Mouse (Mus musculus) myocyte (in vitro differentiated cells): ENCODE data around the gene Plscr1.

Source experiments
- MYOG ChIP-seq, 3 experiments: IDR thresholded peaks; one replicate each; pipeline ENCODE4 v1.6.1; 2011; ENCODE audit warnings: control low read depth in 2 of 3, low read depth in 2 of 3, mild to moderate bottlenecking in 2 of 3; ENCODE audit not compliant: insufficient read length in 2 of 3, control insufficient read depth in 1 of 3, insufficient read depth in 1 of 3
- POLR2A ChIP-seq: IDR thresholded peaks from one replicate; pipeline ENCODE4 v1.6.1; 2011; ENCODE audit warnings: low read depth, mild to moderate bottlenecking, control low read depth, moderate library complexity; ENCODE audit not compliant: insufficient read length
- POLR2AphosphoS2 ChIP-seq: IDR thresholded peaks from one replicate; pipeline ENCODE4 v1.6.1; 2011; ENCODE audit warnings: low read depth, control low read depth; ENCODE audit not compliant: insufficient read length
- TCF3 ChIP-seq: IDR thresholded peaks from one replicate; pipeline ENCODE4 v1.6.1; 2011; ENCODE audit warnings: low read depth, control low read depth; ENCODE audit not compliant: insufficient read length
- USF1 ChIP-seq: IDR thresholded peaks from one replicate; pipeline ENCODE4 v1.6.1; 2011; ENCODE audit warnings: low read depth, mild to moderate bottlenecking, control low read depth, moderate library complexity

DNA sequence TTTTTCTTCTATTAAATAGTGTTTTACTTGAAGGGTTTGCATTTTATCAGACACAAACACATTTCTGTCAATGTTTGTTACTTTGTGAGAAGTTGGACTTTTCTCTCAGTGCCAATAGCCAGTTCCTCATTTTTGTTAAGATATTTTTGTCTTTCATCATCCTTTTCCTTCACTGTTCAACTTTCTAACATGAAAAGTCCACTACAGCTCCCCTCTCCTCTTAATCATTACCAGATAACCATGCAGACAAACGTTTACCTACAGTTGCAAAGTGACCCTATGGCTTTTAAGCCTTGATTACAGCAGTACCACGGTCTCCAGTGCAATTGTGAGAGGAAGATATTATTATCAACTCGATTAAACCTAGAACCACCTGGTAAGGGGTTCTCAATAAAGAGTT, 51.7 kb downstream of the Plscr1 start:
- no peak for TF ChIP-seq POLR2AphosphoS2
- TF ChIP-seq POLR2A, result no peak
- TF ChIP-seq MYOG (IDR thresholded peaks at IDR 0.05; ENCODE audit: control insufficient read depth in 1 of 3, insufficient read depth in 1 of 3, insufficient read length in 2 of 3, low read depth in 2 of 3), result no peak
- TF ChIP-seq USF1, result no peak
- no peak for TF ChIP-seq TCF3
